ENCODE assay signal across 29 mouse cellular contexts in the genomic region with DNA sequence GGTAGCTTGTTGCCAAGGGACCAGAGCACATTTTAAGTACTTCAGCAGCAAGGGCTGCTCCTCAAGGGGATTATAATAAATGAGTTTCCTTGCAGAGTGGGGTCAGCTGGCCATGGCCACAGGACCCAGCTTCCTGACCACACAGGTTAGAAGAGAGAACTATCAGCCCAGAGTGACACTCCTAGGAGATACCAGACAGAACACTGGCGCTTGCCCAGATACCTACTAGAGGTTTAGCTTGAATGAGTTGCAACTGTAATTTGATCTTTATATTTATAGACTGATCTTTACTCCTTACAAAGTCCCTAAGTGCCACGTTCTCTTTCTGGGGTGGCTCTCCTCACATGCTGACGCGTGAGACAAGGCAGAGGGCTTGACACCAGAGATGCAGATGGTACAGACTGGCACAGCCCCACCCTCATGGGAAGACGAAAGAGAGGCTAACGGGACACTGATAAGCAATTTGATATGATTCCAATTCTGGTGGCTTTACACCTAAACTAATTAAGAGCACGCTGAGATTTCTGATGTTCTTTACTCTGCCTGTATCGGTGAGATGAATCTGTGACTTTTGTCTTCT. TPM values are rescaled to one million over a fixed set of nuclear protein-coding genes. Genes with fewer than 3 reads are reported as not detected.
DNase-seq lines count a peak whose midpoint lies in the region; ATAC-seq lines count a peak whose summit lies in the region.
"Had no signal": no experiment of that assay in that cellular context is flagged by ENCODE, and none has a peak within 500 bp of the region (broad histone marks: within the 10 kb centered on the region; RNA-seq: fewer than 3 reads in every experiment).

No protein-coding gene starts in this region.

- no peaks in the 10 kb centered on the region for H3K9me3 ChIP-seq in forebrain, embryonic 15.5 days
- H3K9me3 ChIP-seq: embryonic facial prominence, embryonic 13.5 days; forebrain, embryonic 13.5 days; heart, embryonic 10.5 days; heart, embryonic 15.5 days; hindbrain, embryonic 12.5 days; midbrain, embryonic 10.5 days; midbrain, embryonic 15.5 days; neural tube, embryonic 12.5 days had no signal

- H3K36me3 ChIP-seq in forebrain, embryonic 15.5 days: no peaks in the 10 kb centered on the region
- H3K36me3 ChIP-seq: embryonic facial prominence, embryonic 13.5 days; heart, embryonic 10.5 days; heart, embryonic 15.5 days; hindbrain, embryonic 12.5 days; midbrain, embryonic 10.5 days; midbrain, embryonic 15.5 days; neural tube, embryonic 12.5 days had no signal

- 66% methylated on average over 8 of the region's 8 CpGs for WGBS in forebrain, embryonic 15.5 days

- H3K27ac ChIP-seq in forebrain, embryonic 15.5 days (replicated peaks): no peak overlapping the region
- H3K27ac ChIP-seq: embryonic facial prominence, embryonic 13.5 days; forebrain, embryonic 13.5 days; heart, embryonic 10.5 days; heart, embryonic 15.5 days; hindbrain, embryonic 12.5 days; liver, embryonic 14.5 days; macrophage; midbrain, embryonic 10.5 days; midbrain, embryonic 15.5 days; neural tube, embryonic 12.5 days had no signal

- H3K4me2 ChIP-seq in forebrain, embryonic 15.5 days (replicated peaks): no peak overlapping the region
- H3K4me2 ChIP-seq: embryonic facial prominence, embryonic 13.5 days; forebrain, embryonic 13.5 days; heart, embryonic 15.5 days; hindbrain, embryonic 12.5 days; midbrain, embryonic 15.5 days; neural tube, embryonic 12.5 days had no signal

- H3K27me3 ChIP-seq in forebrain, embryonic 15.5 days: peaks cover 25% of the 10 kb centered on the region
- H3K27me3 ChIP-seq: Patski had no signal

- H3K4me3 ChIP-seq in forebrain, embryonic 15.5 days: no peak overlapping the region
- H3K4me3 ChIP-seq: embryonic facial prominence, embryonic 13.5 days; forebrain, embryonic 13.5 days; heart, embryonic 10.5 days; heart, embryonic 15.5 days; hindbrain, embryonic 12.5 days; midbrain, embryonic 10.5 days; midbrain, embryonic 15.5 days; neural tube, embryonic 12.5 days had no signal

- ATAC-seq in CD4-positive, CD25-positive, alpha-beta regulatory T cell, adult 4 months: peak; percentile 6
- no peak for ATAC-seq in forebrain, embryonic 15.5 days (replicated peaks)
- ATAC-seq in megakaryocyte, adult 5-6 weeks (ENCODE audit: poor library complexity, severe bottlenecking): no peak
- ATAC-seq: forebrain, embryonic 13.5 days; midbrain, embryonic 15.5 days; Patski had no signal

- no peak overlapping the region for H3K9ac ChIP-seq in forebrain, embryonic 15.5 days (replicated peaks)
- H3K9ac ChIP-seq: embryonic facial prominence, embryonic 13.5 days; forebrain, embryonic 13.5 days; heart, embryonic 15.5 days; hindbrain, embryonic 12.5 days; liver, embryonic 14.5 days; midbrain, embryonic 15.5 days; neural tube, embryonic 12.5 days had no signal

- H3K4me1 ChIP-seq in forebrain, embryonic 15.5 days: peaks cover 10% of the 10 kb centered on the region
- H3K4me1 ChIP-seq: embryonic facial prominence, embryonic 13.5 days; heart, embryonic 10.5 days had no signal

- DNase-seq in embryo, embryonic 10.5 days (ENCODE audit: low spot score): peak; percentile 6
- no peak for DNase-seq in embryo, embryonic 9.5 days (ENCODE audit: extremely low spot score)
- peak; percentile 20 for DNase-seq in 416B (ENCODE audit: low read depth)
- peak; percentile 8 for DNase-seq in mesoderm, embryonic 11.5 days (ENCODE audit: low read depth, low spot score)
- DNase-seq: adrenal gland, postnatal 10 days; B cell, adult 2 months; cerebellum, adult 8-10 months; kidney, adult 11 months; kidney, postnatal 14 days; layer of hippocampus, adult 9-11 months; liver; lung, adult 2 months; lung, postnatal 10 days; right cerebral cortex, postnatal 14 days; thymus, postnatal 14 days had no signal

RNA-seq across cellular contexts. Expression of a gene that starts 30.8 kb away (rescaled TPM):
- 10 to 100 TPM; 21.2 to 27.5 TPM for polyA plus RNA-seq in CD4-positive, CD25-positive, alpha-beta regulatory T cell, adult 4 months (2017; shearing (Covaris generic))
- 34.4 and 35.4 TPM in 2 replicates for polyA plus RNA-seq in forebrain, embryonic 15.5 days (2015; fragmentation: Nextera tagmentation; extraction: Ambion mirVana)
- 26.1 and 29.2 TPM in 2 replicates for total RNA-seq in megakaryocyte, adult 5-6 weeks (2015)
- total RNA-seq in megakaryocyte, adult 5-6 weeks (2017): 37.8 and 41.1 TPM in 2 replicates
